Mouse (Mus musculus) lung, embryonic 15.5 days (tissue): ENCODE data around the gene 2310030G06Rik. TPM values are rescaled to one million over a fixed set of nuclear protein-coding genes. Genes with fewer than 3 reads are reported as not detected.

Experiments used
- ATAC-seq: fragments of 200-750 bp; cut with Nextera tagmentation; 2 replicates; pipeline ENCODE4 v1.8.0; 2017; ENCODE audit warnings: moderate number of reproducible peaks, borderline replicate concordance; ENCODE audit not compliant: low FRiP score, low TSS enrichment; ENCODE audit errors: extremely low read depth
- H3K27ac ChIP-seq: fragments of 300-500 bp; sonication (generic); 2 replicates; pipeline ENCODE4 v1.5.1; 2015; ENCODE audit warnings: moderate library complexity, mild to moderate bottlenecking, inconsistent platforms
- H3K27me3 ChIP-seq: fragments of 300-500 bp; sonication (generic); 2 replicates; pipeline ENCODE4 v1.6.1; 2015; ENCODE audit warnings: inconsistent platforms
- H3K36me3 ChIP-seq: fragments of 300-500 bp; sonication (generic); 2 replicates; pipeline ENCODE4 v1.6.1; 2015; ENCODE audit warnings: inconsistent platforms
- H3K4me1 ChIP-seq: fragments of 300-500 bp; sonication (generic); 2 replicates; pipeline ENCODE4 v1.6.1; 2015; ENCODE audit warnings: inconsistent platforms
- H3K4me2 ChIP-seq: fragments of 300-500 bp; sonication (generic); 2 replicates; pipeline ENCODE4 v1.6.1; 2015; ENCODE audit warnings: inconsistent platforms, mild to moderate bottlenecking, moderate library complexity
- H3K4me3 ChIP-seq: fragments of 300-500 bp; sonication (generic); 2 replicates; pipeline ENCODE4 v1.5.1; 2015; ENCODE audit warnings: mild to moderate bottlenecking, inconsistent platforms
- H3K9ac ChIP-seq: fragments of 300-500 bp; sonication (generic); 2 replicates; pipeline ENCODE4 v1.6.1; 2015; ENCODE audit warnings: inconsistent platforms
- H3K9me3 ChIP-seq: fragments of 300-500 bp; sonication (generic); 2 replicates; pipeline ENCODE4 v1.6.1; 2016; ENCODE audit warnings: inconsistent platforms
- WGBS: fragments of 180-500 bp; shearing (Covaris S2); methylation state at CpG from one replicate; pipeline ENCODE4 v1.1.7; 2015; 5-methylcytosine and 5-hydroxymethylcytosine counted together
- polyA plus RNA-seq: library from polyadenylated mRNA; unstranded; fragments of >200 nt; fragmentation: Nextera tagmentation; extraction: Ambion mirVana; gene quantifications from 2 replicates; pipeline ENCODE4 v1.2.1, GENCODE M21; 2015

The 2310030G06Rik gene
- polyA plus RNA-seq, 1 experiment from 2014 or later = 16.2 TPM

- 12% methylated on average over 36 of the region's 36 CpGs for WGBS
Observed at GRCm38 (mm10) chr9:50738914-50739870, 7.1 kb downstream of the 2310030G06Rik start, which contains the start of gene Dixdc1. Dixdc1 (minus strand) TSS chr9:50739517.

GRCm38 (mm10) chr9:50734989-50735388 is 11.3 kb downstream of the 2310030G06Rik start:
- WGBS = 2% methylated on average over 9 of the region's 9 CpGs
- Histone ChIP-seq H3K9me3 (no peaks in the 10 kb centered on the region), H3K27me3 (no peaks in the 10 kb centered on the region), H3K27ac (no peak overlapping the region), H3K4me1 (peaks cover 9% of the 10 kb centered on the region), H3K9ac (no peak overlapping the region), H3K4me3 (no peak overlapping the region), H3K36me3 (no peaks in the 10 kb centered on the region), H3K4me2 (no peak overlapping the region)
- no peak for ATAC-seq

More at GRCm38 (mm10) chr9:50738914-50739870, 7.1 kb downstream of the 2310030G06Rik start, which contains the start of gene Dixdc1:
- peak; percentile 97 for ATAC-seq
- Histone ChIP-seq H3K4me2 (peak within 1 kb of the TSS; percentile 59), H3K9me3 (no peaks in the 10 kb centered on the region), H3K27me3 (no peaks in the 10 kb centered on the region), H3K36me3 (no peaks in the 10 kb centered on the region), H3K9ac (no peak within 1 kb of the TSS), H3K4me3 (peak within 1 kb of the TSS; percentile 35), H3K27ac (no peak within 1 kb of the TSS), H3K4me1 (peaks cover 9% of the 10 kb centered on the region)

- no peaks in the 10 kb centered on the region for H3K27me3 ChIP-seq
- no peak for ATAC-seq
- H3K4me1 ChIP-seq = peaks cover 8% of the 10 kb centered on the region; the same call in 1 of the 2 replicates
- no peaks in the 10 kb centered on the region for H3K9me3 ChIP-seq
- 16% methylated on average over 4 of the region's 4 CpGs for WGBS
- H3K4me3 ChIP-seq = no peak overlapping the region
- H3K9ac ChIP-seq = no peak overlapping the region
- no peak overlapping the region for H3K27ac ChIP-seq
- no peaks in the 10 kb centered on the region for H3K36me3 ChIP-seq
- no peak overlapping the region for H3K4me2 ChIP-seq
Observed at GRCm38 (mm10) chr9:50732560-50732959, 13.8 kb downstream of the 2310030G06Rik start.

GRCm38 (mm10) chr9:50729600-50729999 is 16.7 kb downstream of the 2310030G06Rik start:
- no peak overlapping the region for H3K4me3 ChIP-seq
- H3K4me2 ChIP-seq = no peak overlapping the region
- no peak overlapping the region for H3K9ac ChIP-seq
- 26% methylated on average over 4 of the region's 4 CpGs for WGBS
- ATAC-seq = no peak
- H3K4me1 ChIP-seq = peaks cover 24% of the 10 kb centered on the region; the same call in 1 of the 2 replicates
- H3K9me3 ChIP-seq = no peaks in the 10 kb centered on the region
- H3K36me3 ChIP-seq = no peaks in the 10 kb centered on the region
- no peaks in the 10 kb centered on the region for H3K27me3 ChIP-seq
- no peak overlapping the region for H3K27ac ChIP-seq

GRCm38 (mm10) chr9:50727925-50728651 is 18.2 kb downstream of the 2310030G06Rik start:
- H3K4me1 ChIP-seq = peaks cover 38% of the 10 kb centered on the region
- ATAC-seq = peak; percentile 88
- no peaks in the 10 kb centered on the region for H3K9me3 ChIP-seq
- H3K4me3 ChIP-seq = peak overlapping the region; percentile 66
- no peak overlapping the region for H3K27ac ChIP-seq
- no peaks in the 10 kb centered on the region for H3K36me3 ChIP-seq
- peak overlapping the region; percentile 91 for H3K4me2 ChIP-seq
- 0% methylated on average over 41 of the region's 45 CpGs for WGBS
- H3K27me3 ChIP-seq = no peaks in the 10 kb centered on the region
- H3K9ac ChIP-seq = peak overlapping the region; percentile 61

GRCm38 (mm10) chr9:50727171-50727924 is 19.0 kb downstream of the 2310030G06Rik start:
- Histone ChIP-seq H3K4me3 (peak overlapping the region; percentile 66), H3K27me3 (no peaks in the 10 kb centered on the region), H3K4me2 (peak overlapping the region; percentile 91), H3K9ac (peak overlapping the region; percentile 61), H3K36me3 (no peaks in the 10 kb centered on the region), H3K4me1 (peaks cover 44% of the 10 kb centered on the region), H3K27ac (no peak overlapping the region), H3K9me3 (no peaks in the 10 kb centered on the region)
- WGBS = 5% methylated on average over 29 of the region's 30 CpGs
- ATAC-seq = peak; percentile 15

GRCm38 (mm10) chr9:50725921-50726590 is 20.3 kb downstream of the 2310030G06Rik start:
- Histone ChIP-seq H3K36me3 (no peaks in the 10 kb centered on the region), H3K9me3 (no peaks in the 10 kb centered on the region), H3K27me3 (no peaks in the 10 kb centered on the region), H3K27ac (no peak overlapping the region), H3K4me3 (no peak overlapping the region), H3K9ac (no peak overlapping the region), H3K4me1 (peaks cover 56% of the 10 kb centered on the region), H3K4me2 (no peak overlapping the region; the same call in 1 of the 2 replicates)
- WGBS = 49% methylated on average over 8 of the region's 8 CpGs
- ATAC-seq = no peak

- Histone ChIP-seq H3K4me1 (peaks cover 58% of the 10 kb centered on the region), H3K27ac (no peak overlapping the region), H3K27me3 (no peaks in the 10 kb centered on the region), H3K4me2 (no peak overlapping the region), H3K9me3 (no peaks in the 10 kb centered on the region), H3K9ac (no peak overlapping the region), H3K36me3 (no peaks in the 10 kb centered on the region), H3K4me3 (no peak overlapping the region)
- WGBS = 40% methylated on average over 3 of the region's 3 CpGs
- ATAC-seq = no peak
Observed at GRCm38 (mm10) chr9:50724661-50725330, 21.5 kb downstream of the 2310030G06Rik start.

- Histone ChIP-seq H3K4me1 (peaks cover 58% of the 10 kb centered on the region), H3K4me3 (no peak overlapping the region), H3K9ac (no peak overlapping the region), H3K27me3 (no peaks in the 10 kb centered on the region), H3K27ac (no peak overlapping the region), H3K9me3 (no peaks in the 10 kb centered on the region), H3K36me3 (no peaks in the 10 kb centered on the region), H3K4me2 (no peak overlapping the region)
- WGBS = 75% methylated on average over 2 of the region's 2 CpGs
- no peak for ATAC-seq
Observed at GRCm38 (mm10) chr9:50724147-50724546, 22.2 kb downstream of the 2310030G06Rik start.

- Histone ChIP-seq H3K27ac (peak overlapping the region; percentile 72), H3K27me3 (no peaks in the 10 kb centered on the region), H3K4me1 (peaks cover 57% of the 10 kb centered on the region), H3K4me3 (no peak overlapping the region), H3K4me2 (peak overlapping the region; percentile 36), H3K9ac (no peak overlapping the region), H3K9me3 (no peaks in the 10 kb centered on the region), H3K36me3 (no peaks in the 10 kb centered on the region)
- ATAC-seq = peak; percentile 66; the same call in 1 of the 2 replicates
- 24% methylated on average over 7 of the region's 7 CpGs for WGBS
Observed at GRCm38 (mm10) chr9:50723406-50723805, 22.9 kb downstream of the 2310030G06Rik start.
